Mouse (Mus musculus) right cerebral cortex, postnatal 36 days (tissue): ENCODE results near the gene Nhp2.
A peak's percentile ranks its signal among the peaks of the same experiment; 100 is the strongest.
"Not testable (repeated sequence)": the region's sequence is repeated elsewhere in the genome, so short reads cannot be mapped to it uniquely, and the experiment has no call there.

Experiments
- DNase-seq, 2 experiments: peaks; one replicate each; pipeline ENCODE4 v3.0.0; 2022; ENCODE audit warnings: low spot score in 2 of 2, mixed read lengths in 1 of 2

The Nhp2 gene

DNA sequence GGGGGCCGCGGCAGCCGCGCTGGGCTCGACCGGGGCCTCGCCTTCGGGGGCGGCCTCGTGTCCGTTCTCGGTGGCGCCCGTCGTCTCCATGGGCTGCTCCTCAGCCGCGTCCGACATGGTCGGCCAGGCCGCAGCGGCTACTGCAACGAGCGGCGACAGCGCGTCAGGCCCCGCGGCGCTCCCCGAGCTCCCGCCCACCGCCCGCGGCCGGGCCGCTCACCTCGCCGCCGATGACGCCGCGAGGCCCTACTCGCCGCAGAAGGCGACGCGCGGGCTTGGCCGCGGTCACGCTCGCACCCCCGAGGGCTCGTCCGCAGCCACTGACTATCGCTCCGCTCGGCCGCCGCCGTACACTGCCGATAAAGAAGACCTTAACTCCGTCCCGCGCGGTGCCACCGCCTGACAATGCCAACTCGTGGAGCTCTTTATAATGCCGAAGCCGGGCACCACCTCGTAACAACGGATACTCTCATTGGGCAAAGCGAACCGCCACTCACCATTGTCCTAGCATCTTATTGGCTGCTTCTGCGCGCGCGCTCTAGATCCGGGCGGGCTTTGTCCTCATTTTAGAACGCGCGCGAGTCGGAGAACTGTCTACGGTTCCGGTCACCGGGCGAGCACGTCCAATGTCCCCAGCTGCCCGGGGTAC, 13.0 kb upstream of the Nhp2 start, which contains the start of gene Hnrnpab:
Gene Hnrnpab, minus strand, starts transcription at position 401 of the 649 bp plus-strand sequence.
- peak; percentile 96 to 97 for DNase-seq

DNA sequence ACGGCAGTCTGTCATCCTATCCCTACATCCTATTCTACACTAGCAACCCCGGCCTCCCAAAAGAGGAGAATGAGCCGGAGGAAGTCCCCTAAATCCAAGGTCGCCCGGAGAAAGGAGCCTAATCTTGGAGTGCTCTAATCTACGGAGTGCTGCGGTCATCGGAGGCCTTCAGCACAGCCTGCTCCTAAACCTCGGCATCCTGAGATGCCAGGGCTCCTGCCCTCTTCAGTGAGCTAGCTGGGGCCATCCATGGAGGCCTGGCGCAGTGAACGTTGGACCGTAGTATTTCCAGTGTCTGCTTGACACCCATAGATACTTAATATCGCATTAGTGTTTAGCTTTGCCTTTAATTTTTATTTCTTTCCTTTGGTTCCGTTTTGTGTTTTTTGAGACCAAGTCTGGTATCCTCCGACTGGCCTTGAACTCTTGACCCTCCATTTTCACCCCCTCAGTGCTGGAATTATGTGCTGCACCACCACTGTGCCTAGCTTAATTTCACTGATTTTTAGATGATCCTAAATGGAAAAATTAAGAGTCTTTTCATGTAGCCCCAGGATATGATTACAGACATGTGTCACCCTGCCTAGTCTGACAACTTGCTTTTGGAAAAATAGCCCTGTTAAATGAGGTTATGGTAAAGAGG, 12.3 kb upstream of the Nhp2 start:
- no peak for DNase-seq

DNA sequence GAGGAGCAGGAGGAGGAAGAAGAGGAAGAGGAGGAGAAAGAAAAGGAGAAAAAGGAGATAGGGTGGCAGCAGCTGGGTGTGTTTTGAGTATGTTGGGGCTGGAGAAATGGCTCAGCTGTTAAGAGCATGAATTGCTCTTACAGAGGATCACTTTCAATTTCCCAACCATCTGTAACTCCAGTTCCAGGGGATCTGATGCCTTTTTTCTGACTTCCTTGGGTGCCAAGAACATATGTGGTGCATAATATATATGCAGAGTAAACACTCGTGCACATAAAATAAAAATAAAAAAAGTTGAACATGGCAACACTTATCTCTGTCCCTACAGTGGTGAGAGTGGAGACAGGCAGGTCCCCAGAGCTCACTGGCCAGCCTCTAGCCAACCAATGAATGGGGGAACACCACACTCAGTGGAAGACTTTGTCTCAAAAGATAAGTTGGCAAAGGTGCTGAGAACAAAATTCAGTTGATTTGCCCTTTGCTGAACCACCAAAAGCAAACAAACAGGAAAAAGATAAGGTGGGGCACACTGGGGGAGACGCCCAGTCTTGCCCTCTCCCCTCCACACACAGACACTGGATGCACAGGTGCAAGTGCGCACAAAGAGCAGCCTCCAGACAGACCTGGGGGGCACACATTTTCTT, 10.1 kb upstream of the Nhp2 start:
- no peak for DNase-seq

DNA sequence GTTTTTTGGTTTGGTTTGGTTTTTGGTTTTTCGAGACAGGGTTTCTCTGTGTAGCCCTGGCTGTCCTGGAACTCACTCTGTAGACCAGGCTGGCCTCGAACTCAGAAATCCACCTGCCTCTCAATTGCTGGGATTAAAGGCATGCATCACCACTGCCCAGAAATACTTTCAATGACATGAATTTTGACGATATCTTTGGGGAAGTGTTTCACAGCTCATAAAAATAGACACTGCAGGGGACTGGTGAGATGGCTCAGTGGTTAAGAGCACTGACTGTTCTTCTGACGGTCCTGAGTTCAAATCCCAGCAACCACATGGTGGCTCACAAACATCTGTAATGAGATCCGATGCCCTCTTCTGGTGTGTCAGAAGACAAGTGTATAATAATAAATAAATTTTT, 9.6 kb upstream of the Nhp2 start:
- not testable (repeated sequence) for DNase-seq

DNA sequence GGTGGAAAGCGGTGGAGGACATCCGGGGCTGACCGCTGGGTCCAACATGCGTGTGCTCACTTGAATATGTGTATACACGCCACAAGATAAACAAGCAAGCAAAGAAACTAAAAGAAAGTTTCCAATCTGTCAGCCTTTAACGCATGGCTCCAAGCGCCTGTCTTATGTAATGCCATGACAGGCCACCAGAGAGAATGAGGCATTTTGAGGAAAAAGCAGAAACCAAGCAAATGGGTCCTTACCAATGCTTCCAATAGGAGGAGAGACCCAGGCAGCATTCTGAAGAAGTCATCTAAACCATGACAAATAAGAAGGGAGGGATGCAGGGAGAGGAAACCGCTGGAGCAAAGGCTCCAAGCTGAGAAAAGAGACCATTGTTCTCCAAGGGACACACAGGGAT, 5.3 kb upstream of the Nhp2 start:
- DNase-seq, result no peak

DNA sequence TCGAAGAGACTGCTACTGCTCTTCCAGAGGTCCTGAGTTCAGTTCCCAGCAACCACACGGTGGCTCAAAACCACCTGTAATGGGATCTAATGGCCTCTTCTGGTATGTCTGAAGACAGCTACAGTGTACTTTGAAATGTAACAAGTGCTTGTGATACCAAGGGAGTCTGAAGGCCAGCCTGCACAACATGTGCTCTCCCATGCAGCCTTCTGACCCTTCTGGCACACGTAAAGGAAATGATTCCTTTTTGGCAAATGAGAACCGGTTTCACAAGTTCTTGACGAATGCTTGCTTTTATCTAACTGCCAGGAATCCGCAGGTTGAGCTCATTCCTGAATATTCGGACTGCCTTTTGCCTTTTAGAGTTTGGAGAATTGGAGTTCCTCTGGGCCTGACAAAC, 4.4 kb upstream of the Nhp2 start:
- no peak for DNase-seq

DNA sequence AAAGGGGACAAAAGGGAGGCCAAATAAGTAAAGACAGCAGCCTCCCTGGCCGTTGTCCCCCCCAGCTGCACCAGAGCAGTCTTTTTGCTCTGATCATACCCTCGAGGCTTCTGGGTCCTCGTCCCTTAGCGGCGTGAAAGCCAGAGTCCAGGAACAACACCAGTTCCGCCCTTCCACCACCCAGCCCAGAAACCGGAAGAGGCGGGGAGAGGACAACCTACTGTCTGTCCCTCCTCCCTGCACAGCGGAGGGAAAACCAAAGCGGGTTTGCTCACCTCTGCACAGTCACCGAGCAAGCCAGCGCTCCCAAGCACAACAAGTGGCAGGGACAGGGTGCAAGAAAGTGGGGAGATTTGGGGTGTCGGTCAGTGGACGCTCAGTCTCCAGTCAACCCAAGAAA, 3.9 kb upstream of the Nhp2 start:
- no peak for DNase-seq

DNA sequence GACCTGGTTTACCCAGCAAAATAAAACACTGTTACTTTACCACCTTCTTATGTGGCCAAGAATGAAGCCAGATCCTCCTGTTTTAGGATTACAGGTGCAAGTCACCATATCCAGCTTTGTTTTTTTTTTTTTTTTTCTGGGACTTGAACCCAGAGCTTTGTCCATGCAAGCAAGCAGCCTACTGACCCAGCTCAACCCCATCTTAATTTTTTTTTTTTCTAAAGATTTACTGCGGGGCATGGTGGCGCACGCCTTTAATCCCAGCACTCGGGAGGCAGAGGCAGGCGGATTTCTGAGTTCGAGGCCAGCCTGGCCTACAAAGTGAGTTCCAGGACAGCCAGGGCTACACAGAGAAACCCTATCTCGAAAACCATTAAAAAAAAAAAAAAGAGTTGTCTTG, 3.4 kb upstream of the Nhp2 start:
- not testable (repeated sequence) for DNase-seq

DNA sequence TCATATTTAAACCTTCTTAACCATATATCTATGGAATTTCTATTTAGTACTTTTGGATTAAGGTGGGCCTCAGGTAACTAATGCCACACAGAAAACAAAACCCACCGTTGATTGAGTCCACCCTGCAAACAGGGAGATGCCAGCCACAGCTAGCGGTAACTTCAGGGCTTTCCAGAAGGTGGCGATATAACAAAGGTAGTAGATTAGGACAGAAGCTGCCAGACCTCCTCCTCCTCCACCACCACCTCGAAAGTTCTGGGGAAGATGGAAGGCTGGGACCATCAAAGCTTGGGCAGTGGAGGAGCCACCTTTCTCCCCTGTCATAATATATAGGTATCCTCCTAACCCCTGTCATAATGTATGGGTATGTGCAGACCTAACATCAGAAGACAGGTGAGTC, 1.8 kb upstream of the Nhp2 start:
- peak in 1 of 2 experiments; percentile 44 for DNase-seq

DNA sequence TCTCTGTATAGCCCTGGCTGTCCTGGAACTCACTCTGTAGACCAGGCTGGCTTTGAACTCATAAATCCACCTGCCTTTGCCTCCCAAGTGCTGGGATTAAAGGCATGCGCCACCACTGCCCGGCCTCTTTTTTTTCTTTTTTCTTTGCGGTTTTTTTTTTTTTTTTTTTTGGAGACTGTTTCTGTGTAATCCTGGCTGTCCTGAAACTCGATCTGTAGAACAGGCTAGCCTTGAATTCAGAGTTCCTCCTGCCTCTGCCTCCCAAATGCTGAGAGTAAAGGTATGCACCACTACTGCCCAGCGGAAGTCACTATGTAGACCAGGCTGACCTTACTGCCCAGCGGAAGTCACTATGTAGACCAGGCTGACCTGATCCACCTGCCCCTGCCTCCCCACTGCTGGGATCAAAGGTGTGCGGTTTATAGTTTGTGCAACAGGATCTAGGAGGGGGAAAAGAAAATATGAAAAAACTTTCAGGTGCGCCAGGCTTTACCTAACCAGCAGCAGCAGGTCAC, 584 bp upstream of the Nhp2 start:
- DNase-seq, result no peak

DNA sequence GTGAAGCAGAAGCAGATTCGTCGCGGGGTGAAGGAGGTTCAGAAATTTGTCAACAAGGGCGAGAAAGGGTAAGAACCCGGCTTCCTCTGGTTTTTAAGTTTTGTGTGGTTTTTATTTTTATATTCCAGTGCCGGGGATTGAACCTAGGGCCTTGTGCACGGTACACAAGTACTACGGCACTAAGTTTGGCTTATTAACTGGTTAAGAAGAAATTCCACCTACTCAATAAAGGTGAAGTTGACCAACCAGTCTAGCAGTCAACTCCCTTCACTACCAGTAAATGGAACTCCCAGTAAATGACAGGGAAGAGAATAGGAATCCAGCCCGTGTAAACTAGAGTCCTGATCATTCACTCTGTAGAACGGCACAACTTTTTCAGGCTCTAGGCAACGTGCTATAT, 549 bp downstream of the Nhp2 start:
- no peak for DNase-seq

DNA sequence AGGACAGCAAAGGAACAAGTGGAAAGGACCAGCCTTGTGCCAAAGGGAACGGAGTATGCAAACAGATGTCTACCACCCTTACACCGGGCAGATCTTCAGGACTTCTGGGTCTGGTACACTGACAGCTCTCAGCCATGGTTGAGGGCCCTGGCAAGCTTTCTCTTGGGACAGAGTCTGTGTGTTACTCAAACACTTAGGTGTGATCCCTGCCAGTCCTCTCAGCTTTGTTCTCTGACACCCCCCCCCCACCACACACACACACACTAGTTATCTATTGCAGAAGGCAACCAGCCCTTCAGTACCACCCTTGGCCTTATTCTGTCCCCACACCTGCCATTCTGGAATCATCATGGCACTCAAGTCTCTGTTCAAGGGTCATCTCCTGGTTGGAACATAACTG, 2.2 kb downstream of the Nhp2 start:
- no peak for DNase-seq

DNA sequence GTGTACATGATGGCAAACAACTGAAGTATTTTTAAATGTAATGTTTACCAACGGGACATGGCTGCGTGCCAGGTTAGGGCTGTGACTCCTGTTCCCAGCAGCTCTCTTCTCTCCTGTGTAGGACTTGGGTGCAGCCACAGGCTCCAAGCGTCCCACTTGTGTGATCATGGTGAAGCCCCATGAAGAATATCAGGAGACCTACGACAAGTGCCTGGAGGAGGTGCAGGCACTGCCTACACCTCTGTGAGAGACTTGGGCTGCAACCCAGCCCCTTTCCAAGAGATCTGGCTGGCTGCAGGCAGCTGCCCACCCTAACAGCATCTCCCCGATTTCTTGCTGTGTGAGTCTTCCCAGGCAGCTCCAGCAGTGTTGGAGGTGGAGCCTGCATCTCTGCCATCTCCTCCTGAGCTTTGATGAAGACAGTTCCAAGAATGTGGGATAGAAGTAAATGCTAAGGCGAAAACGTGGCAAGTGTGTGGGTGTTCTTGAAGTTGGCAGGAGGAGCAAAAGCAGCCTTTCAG, 3.5 kb downstream of the Nhp2 start:
- peak; percentile 82 to 89 for DNase-seq

DNA sequence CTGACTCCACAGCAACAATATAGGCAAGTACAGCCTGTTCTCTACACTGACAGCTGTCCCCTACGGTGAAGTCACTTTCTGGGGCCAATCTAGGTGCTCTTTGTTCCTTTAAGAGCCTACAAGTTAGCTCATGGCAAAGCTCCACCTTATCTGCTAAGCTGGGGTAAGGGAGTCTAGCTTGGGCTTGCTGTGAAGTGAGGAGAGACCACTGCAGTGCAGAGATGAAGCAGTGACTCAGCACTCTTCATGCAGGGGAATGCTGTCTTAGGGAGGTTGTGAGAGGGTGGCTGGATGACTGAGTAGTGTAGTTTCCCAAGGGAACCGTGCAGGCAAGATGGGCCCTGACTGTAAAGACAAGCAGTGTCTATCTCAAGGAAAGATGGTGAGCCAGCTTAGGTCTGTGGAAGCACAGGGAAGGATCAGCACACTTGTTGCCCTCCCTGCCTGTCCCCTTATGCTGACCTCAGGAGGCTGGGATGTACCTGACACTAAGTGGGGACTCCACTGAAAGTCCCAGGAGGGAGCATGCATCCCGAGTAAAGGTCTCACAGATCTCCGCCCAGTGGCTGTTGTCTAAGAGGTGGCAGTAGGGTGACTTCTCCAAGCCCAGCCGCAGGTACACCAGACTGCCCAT, 5.8 kb downstream of the Nhp2 start:
- no peak for DNase-seq

DNA sequence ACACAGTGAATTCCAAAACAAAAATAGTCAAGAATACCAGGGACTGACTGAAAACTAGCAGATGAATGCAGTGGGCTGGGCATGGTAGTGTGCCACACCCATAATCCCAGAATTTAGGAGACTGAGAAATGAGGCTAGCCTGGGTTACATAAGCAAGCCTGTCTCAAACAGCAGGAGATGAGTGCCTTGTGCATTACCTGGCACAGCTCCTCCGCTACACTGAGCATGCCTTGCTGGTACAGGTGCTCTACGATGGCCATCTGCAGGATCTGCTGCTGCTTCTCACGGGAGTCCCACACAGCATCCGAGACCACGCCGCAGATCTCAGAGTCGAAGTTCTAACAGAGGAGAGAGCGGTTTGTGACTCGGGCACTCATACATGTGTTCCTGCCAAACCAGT, 7.9 kb downstream of the Nhp2 start:
- DNase-seq, result peak in 1 of 2 experiments; percentile 34

DNA sequence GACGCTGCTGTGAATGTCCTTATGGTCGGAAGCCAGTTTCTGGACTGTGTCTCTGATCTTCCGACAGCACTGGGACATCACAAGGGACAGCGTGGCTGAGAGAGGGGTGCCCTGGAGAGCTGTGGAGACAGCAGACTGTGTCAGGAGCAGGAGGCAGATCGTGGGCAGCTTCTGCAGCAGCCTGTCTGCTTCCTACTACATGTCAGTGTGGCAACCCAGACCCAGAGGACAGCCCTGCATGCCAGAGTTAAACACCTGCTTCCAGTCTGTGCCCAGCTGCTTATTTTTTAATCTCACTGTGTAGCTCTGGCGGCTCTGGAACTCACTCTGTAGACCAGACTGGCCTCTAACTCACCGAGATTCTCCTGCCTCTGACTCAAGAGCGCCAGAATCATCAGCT, 8.4 kb downstream of the Nhp2 start:
- no peak for DNase-seq

DNA sequence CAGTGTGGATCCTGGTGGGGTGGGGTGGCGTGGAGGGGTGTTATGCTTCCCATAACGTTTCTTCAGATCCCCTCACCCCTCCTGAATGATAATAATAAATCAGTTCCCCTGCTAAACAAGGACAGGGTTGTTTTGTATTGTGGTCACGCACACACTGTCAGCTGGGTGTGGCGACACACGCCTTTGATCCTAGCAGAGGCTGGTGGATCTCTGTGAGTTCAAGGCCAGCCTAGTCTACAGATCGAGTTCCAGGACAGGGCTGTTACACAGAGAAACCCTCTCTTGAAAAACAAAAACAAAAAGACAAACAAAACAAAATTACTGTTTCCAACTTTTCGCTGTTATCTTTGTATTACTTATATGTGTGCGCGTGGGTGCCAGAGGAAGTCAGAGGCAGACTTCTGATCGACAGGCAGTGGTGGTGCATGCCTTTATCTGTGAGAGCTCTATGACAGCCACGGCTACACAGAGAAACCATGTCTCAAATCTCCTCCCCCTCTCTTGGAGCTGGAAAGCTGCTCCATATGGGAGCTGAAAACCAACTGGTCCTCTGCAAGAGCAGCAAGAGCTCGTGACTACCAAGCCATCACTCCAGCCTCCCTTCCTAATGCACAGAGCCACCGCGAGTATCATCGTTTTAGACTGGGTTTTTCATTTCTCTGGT, 10.2 kb downstream of the Nhp2 start:
- peak in 1 of 2 experiments; percentile 70 for DNase-seq

DNA sequence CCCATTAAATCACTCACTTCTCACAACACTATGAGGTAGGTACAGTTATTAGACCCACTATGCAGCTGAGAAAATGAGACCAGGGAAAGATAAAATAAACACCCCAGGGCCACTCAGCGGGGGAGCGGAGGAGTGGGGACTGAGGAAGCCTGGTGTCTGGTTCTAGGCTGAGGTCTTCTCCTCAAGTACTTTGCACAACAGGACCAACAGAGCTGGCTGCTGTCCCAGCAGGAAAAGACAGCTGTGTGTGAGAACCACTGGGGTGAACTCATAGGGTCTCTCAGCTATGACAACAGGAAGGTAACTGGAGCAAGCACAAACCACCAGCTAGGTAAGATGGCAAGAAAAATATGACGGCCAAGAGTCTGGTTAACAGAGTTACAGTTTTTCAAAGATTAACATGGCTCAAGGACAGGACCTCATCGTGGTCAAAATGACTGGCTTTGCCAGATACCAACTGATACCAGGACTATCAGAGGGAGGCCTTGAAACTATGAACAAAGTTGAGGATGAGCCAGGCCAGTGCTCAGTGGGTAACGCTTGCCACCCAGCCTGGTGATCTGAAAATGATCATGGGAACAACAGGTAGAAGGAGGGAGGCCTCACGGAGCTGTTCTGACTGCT, 12.7 kb downstream of the Nhp2 start:
- DNase-seq, result no peak

DNA sequence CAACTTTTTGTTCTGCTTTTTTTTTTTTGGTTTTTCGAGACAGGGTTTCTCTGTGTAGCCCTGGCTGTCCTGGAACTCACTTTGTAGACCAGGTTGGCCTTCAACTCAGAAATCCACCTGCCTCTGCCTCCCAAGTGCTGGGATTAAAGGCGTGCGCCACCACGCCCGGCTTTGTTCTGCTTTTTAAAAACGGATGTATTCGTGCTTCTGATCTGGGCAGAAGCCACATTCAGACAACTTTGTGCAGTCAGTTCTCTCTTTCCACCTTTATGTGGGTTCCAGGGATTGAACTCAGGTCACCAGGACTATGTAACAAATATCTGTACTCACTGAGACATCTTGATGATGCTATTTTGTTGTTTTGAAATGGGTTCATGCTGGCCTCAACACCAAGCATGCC, 13.7 kb downstream of the Nhp2 start:
- not testable (repeated sequence) for DNase-seq

DNA sequence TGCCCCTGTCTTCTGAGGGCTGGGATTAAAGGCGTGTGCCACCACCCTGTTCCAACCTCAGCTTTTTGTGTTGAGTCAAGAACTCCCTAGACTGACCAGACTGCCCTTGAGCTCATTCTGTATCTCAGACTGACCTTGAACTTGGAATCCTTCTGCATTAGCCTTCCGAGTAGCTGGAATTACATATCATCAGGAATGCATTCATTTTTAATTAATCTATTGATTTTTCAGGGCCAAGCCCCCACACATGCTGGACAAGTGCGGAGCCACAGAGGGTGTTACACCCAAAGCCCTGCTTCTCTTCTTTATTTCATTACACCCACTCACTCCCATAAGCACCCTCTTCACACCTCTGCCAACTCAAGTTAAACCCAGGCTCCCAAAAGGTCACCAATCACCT, 14.2 kb downstream of the Nhp2 start:
- DNase-seq, result no peak

DNA sequence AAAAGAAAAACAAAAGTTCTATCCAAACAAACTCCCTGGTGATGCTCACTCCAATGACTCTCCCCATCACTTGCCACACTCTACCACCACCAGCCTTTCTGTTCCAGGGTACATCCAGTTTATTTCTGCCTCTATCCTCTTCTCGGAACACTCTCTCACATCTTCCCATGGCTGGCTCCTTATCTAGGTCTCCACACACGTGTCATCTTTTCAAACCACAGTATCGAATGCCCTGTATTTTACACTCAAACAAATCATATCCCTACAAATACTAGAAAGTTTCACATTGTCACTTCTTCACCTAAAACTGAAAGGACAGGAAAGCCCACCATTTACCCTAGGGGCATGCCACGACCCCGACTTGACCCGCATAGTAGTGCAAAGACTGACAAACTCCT, 15.6 kb downstream of the Nhp2 start:
- no peak for DNase-seq
